Mouse (Mus musculus): Measurements from ENCODE around the gene Flvcr1.

- TF ChIP-seq CTCF (IDR thresholded peaks at IDR 0.05; ENCODE audit: extremely low read depth, insufficient read depth, low read length) (no peak), POLR2A (IDR thresholded peaks at IDR 0.05; ENCODE audit: extremely low read depth, insufficient read depth, low read length) (no peak)
These were observed 29.0 kb upstream of the Flvcr1 start for GRCm38 (mm10) chr1:191054870-191055532.
